Mouse (Mus musculus) embryonic facial prominence, embryonic 13.5 days (tissue): Measurements from ENCODE around the gene Mall. TPM values are rescaled to one million over a fixed set of nuclear protein-coding genes. Genes with fewer than 3 reads are reported as not detected.

Experiments
- ATAC-seq: fragments of 200-750 bp; cut with Nextera tagmentation; 2 replicates; pipeline ENCODE4 v1.8.0; 2017; ENCODE audit warnings: low read depth; ENCODE audit not compliant: insufficient number of reproducible peaks, insufficient read depth, low FRiP score, low TSS enrichment
- H3K27ac ChIP-seq: fragments of 300-500 bp; sonication (generic); 2 replicates; pipeline ENCODE4 v1.5.1; 2015; ENCODE audit warnings: moderate library complexity, mild to moderate bottlenecking, inconsistent platforms
- H3K27me3 ChIP-seq: fragments of 300-500 bp; sonication (generic); 2 replicates; pipeline ENCODE4 v1.6.1; 2015; ENCODE audit warnings: mild to moderate bottlenecking, inconsistent platforms
- H3K36me3 ChIP-seq: fragments of 300-500 bp; sonication (generic); 2 replicates; pipeline ENCODE4 v1.6.1; 2015; ENCODE audit warnings: mild to moderate bottlenecking, inconsistent platforms
- H3K4me1 ChIP-seq: fragments of 300-500 bp; sonication (generic); 2 replicates; pipeline ENCODE4 v1.6.1; 2015; ENCODE audit warnings: inconsistent platforms
- H3K4me2 ChIP-seq: fragments of 300-500 bp; sonication (generic); 2 replicates; pipeline ENCODE4 v1.6.1; 2015; ENCODE audit warnings: moderate library complexity, mild to moderate bottlenecking, inconsistent platforms
- H3K4me3 ChIP-seq: fragments of 300-500 bp; sonication (generic); 2 replicates; pipeline ENCODE4 v1.5.1; 2015; ENCODE audit warnings: mild to moderate bottlenecking, inconsistent platforms
- H3K9ac ChIP-seq: fragments of 300-500 bp; sonication (generic); 2 replicates; pipeline ENCODE4 v1.6.1; 2015; ENCODE audit warnings: mild to moderate bottlenecking, inconsistent platforms
- H3K9me3 ChIP-seq: fragments of 300-500 bp; sonication (generic); 2 replicates; pipeline ENCODE4 v1.6.1; 2016; ENCODE audit warnings: inconsistent platforms
- WGBS: fragments of 180-500 bp; shearing (Covaris S2); methylation state at CpG from one replicate; pipeline ENCODE4 v1.1.7; 2015; ENCODE audit warnings: mixed read lengths; 5-methylcytosine and 5-hydroxymethylcytosine counted together
- polyA plus RNA-seq: library from polyadenylated mRNA; unstranded; fragments of >200 nt; fragmentation: Nextera tagmentation; extraction: Ambion mirVana; gene quantifications from 2 replicates; pipeline ENCODE4 v1.2.1, GENCODE M21; 2015

Mall gene
- polyA plus RNA-seq, 1 experiment from 2014 or later, result 6.4 TPM

DNA sequence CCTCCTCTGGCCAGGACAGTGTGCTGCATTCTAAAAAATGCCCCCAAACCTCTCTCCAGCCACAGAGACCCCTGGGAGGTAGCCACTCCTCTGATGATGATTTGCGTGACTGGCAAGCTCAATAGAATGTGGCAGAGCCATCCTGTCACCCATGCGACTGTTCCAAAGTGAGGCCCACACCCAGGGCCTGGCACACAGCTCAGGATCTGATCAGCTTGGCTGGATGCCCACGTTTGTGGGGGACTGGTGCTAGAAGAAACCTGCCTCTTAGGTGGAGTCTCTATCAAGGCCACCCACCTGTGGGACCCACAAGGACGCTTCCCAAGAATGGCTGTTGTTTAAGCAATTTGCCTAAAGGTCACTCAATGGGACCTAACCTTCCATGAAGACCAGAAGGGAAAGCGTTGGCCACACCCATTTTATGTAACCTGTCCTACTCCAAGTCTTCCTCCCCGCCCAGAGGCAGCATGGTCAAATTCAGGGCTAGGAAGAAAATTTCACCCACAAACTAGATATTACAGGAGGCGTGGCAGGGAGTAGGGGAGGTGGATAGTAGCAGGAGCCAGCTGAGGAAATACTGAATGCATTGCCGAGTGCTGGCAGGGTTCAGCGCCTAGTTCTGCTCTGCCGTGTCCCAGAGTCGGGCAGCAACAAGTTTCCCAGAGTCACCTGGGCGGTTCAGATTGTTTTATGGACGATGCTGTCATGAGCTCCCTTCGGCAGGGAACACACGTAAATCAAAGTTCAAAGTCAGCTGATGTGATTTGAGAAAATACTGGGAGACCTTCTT is 876 bp downstream of the Mall start:
- H3K4me3 ChIP-seq, result peak overlapping the region; percentile 34; the same call in 1 of the 2 replicates
- no peak overlapping the region; the same call in 1 of the 2 replicates for H3K9ac ChIP-seq
- H3K27me3 ChIP-seq, result peaks cover 28% of the 10 kb centered on the region
- 27% methylated on average over 15 of the region's 15 CpGs for WGBS
- no peaks in the 10 kb centered on the region for H3K36me3 ChIP-seq
- 0 out of 2 replicates have a peak, but pooled peaks have one; percentile 32 for ATAC-seq
- peaks cover 16% of the 10 kb centered on the region for H3K4me1 ChIP-seq
- H3K27ac ChIP-seq, result no peak overlapping the region
- no peaks in the 10 kb centered on the region for H3K9me3 ChIP-seq
- H3K4me2 ChIP-seq, result peak overlapping the region; percentile 54

- WGBS, result 72% methylated on average over 6 of the region's 6 CpGs
- no peak overlapping the region for H3K27ac ChIP-seq
- peaks cover 16% of the 10 kb centered on the region for H3K4me1 ChIP-seq
- no peak overlapping the region for H3K4me3 ChIP-seq
- ATAC-seq, result no peak
- H3K9ac ChIP-seq, result no peak overlapping the region
- H3K4me2 ChIP-seq, result no peak overlapping the region
- H3K36me3 ChIP-seq, result no peaks in the 10 kb centered on the region
- H3K9me3 ChIP-seq, result no peaks in the 10 kb centered on the region
- H3K27me3 ChIP-seq, result peaks cover 28% of the 10 kb centered on the region
Observed at GRCm38 (mm10) chr2:127728146-127728545, 1.6 kb downstream of the Mall start.

DNA sequence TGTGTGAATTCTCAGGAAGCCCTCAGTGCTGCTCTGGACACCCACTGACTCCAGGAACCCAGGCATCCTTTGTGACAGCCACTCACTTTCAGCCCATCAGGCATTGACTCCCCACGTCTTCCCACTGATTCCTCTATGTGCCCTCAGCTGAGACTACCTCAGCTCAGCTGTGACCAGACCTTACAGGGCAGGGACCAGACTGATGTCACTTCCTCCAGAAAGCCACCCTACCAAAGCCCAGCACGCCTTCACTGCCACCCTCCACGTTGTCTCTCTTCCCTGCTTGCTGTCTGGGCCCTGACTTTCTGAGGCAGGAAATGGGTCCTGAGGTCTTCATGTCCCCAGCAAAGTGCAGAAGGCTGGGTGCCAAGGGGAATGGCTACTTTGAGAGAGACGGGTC is 6.5 kb downstream of the Mall start:
- H3K9me3 ChIP-seq, result no peaks in the 10 kb centered on the region
- no peaks in the 10 kb centered on the region; the same call in 1 of the 2 replicates for H3K27me3 ChIP-seq
- no peak overlapping the region for H3K4me2 ChIP-seq
- no peak overlapping the region for H3K4me3 ChIP-seq
- WGBS, result 68% methylated on average over 4 of the region's 4 CpGs
- peak overlapping the region; percentile 55 for H3K27ac ChIP-seq
- no peak overlapping the region for H3K9ac ChIP-seq
- H3K36me3 ChIP-seq, result no peaks in the 10 kb centered on the region
- peaks cover 20% of the 10 kb centered on the region; the same call in 1 of the 2 replicates for H3K4me1 ChIP-seq
- no peak for ATAC-seq

GRCm38 (mm10) chr2:127722176-127722892 is 7.4 kb downstream of the Mall start:
- H3K4me2 ChIP-seq, result no peak overlapping the region
- no peaks in the 10 kb centered on the region for H3K36me3 ChIP-seq
- peak overlapping the region; percentile 48; the same call in 1 of the 2 replicates for H3K27ac ChIP-seq
- WGBS, result 59% methylated on average over 7 of the region's 7 CpGs
- H3K4me1 ChIP-seq, result peaks cover 20% of the 10 kb centered on the region; the same call in 1 of the 2 replicates
- no peaks in the 10 kb centered on the region for H3K27me3 ChIP-seq
- no peak for ATAC-seq
- no peak overlapping the region for H3K4me3 ChIP-seq
- no peak overlapping the region for H3K9ac ChIP-seq
- H3K9me3 ChIP-seq, result no peaks in the 10 kb centered on the region

DNA sequence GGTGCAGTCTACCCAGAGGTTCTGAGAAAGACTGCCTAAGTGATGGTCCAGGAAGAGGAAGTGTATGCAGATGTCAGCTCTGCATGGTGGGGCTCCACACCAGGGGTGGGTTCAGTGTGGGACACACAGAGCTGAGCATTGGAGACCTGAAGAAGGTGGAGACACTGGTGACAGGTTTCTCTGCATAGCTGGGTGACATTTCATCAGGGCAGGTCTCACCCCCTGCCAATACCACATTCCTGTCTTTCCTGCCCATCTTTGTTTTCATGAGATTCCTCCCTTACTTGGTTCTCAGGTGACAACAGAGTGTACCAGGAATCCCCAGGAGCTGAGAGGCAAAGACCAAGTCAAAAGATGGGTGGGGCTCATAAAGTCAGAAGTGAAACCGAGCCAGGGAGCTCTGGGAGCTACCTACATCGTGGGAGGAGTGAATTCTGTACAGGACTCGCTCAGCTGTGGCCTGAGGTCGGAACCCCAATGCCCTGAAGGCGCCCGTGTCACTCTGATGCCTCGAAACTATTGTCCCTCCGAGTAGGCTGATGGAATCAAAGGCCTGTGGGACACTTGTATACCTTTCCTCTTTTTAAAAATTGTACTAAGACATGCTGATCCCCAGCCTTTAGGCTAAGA is 10.8 kb downstream of the Mall start:
- Histone ChIP-seq H3K4me2 (no peak overlapping the region), H3K4me3 (no peak overlapping the region), H3K9me3 (no peaks in the 10 kb centered on the region), H3K36me3 (no peaks in the 10 kb centered on the region), H3K27ac (peak overlapping the region; percentile 28; the same call in 1 of the 2 replicates), H3K9ac (no peak overlapping the region), H3K4me1 (peaks cover 34% of the 10 kb centered on the region), H3K27me3 (no peaks in the 10 kb centered on the region)
- no peak; the same call in 1 of the 2 replicates for ATAC-seq
- 53% methylated on average over 8 of the region's 8 CpGs for WGBS

DNA sequence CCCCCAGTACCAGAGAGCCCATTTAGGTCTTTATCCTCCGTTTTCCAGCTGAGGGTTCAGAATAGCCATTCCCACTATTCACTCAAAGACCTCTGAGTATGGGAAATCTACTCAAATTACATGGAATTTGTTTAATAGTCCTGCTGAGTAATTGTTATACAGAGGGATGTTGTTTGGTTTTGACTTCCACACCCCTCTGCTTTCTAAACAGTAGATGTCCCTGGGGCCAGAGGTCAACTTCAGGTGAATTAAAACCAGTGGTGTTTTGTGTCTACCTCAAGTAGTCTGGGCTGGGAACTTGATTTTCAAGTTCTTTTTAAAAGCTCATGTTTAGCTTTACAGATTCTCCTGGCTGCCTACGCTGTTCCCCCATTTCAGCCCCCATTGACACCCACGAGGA is 15.0 kb downstream of the Mall start:
- no peak overlapping the region for H3K27ac ChIP-seq
- peaks cover 19% of the 10 kb centered on the region for H3K4me1 ChIP-seq
- no peak overlapping the region for H3K4me3 ChIP-seq
- no peaks in the 10 kb centered on the region for H3K27me3 ChIP-seq
- no peaks in the 10 kb centered on the region for H3K9me3 ChIP-seq
- WGBS, result 38% methylated on average over 3 of the region's 3 CpGs
- H3K9ac ChIP-seq, result no peak overlapping the region
- no peaks in the 10 kb centered on the region for H3K36me3 ChIP-seq
- no peak overlapping the region for H3K4me2 ChIP-seq
- ATAC-seq, result no peak

DNA sequence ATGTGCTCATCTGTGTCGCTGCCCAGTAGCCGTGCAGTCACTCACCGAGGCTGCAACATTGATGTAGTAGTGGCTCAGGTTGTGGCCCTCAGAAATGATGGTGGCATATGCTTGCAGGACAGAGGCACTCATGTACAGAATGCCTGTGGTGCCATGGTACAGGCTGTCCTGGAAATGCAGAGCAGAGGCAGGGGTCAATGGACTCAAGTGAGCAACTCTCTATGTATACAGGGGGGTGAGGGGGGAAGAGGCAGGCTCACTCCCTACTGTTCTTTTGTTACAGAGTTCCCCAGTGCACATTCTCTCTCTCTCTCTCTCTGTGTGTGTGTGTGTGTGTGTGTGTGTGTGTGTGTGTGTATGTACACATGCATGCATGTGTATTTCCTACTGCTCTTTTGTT is 20.9 kb downstream of the Mall start:
- no peak overlapping the region for H3K27ac ChIP-seq
- 68% methylated on average over 3 of the region's 3 CpGs for WGBS
- no peak overlapping the region for H3K4me3 ChIP-seq

GRCm38 (mm10) chr2:127708060-127708459 is 21.7 kb downstream of the Mall start:
- Histone ChIP-seq H3K4me2 (no peak overlapping the region), H3K9ac (no peak overlapping the region), H3K4me3 (no peak overlapping the region), H3K9me3 (no peaks in the 10 kb centered on the region), H3K36me3 (no peaks in the 10 kb centered on the region), H3K27ac (no peak overlapping the region), H3K27me3 (no peaks in the 10 kb centered on the region), H3K4me1 (no peaks in the 10 kb centered on the region)
- 33% methylated on average over 3 of the region's 3 CpGs for WGBS
- ATAC-seq, result no peak

More for the DNA sequence above, 20.9 kb downstream of the Mall start:
- no peak overlapping the region for H3K9ac ChIP-seq
- no peaks in the 10 kb centered on the region for H3K36me3 ChIP-seq
- H3K27me3 ChIP-seq, result no peaks in the 10 kb centered on the region
- H3K4me2 ChIP-seq, result no peak overlapping the region
- H3K4me1 ChIP-seq, result no peaks in the 10 kb centered on the region
- no peaks in the 10 kb centered on the region for H3K9me3 ChIP-seq
- ATAC-seq, result no peak

- Histone ChIP-seq H3K9ac (no peak overlapping the region), H3K9me3 (no peaks in the 10 kb centered on the region), H3K27ac (no peak overlapping the region), H3K27me3 (no peaks in the 10 kb centered on the region), H3K4me2 (no peak overlapping the region), H3K36me3 (no peaks in the 10 kb centered on the region), H3K4me1 (no peaks in the 10 kb centered on the region), H3K4me3 (no peak overlapping the region)
- ATAC-seq, result no peak
- WGBS, result 80% methylated on average over 6 of the region's 6 CpGs
Observed at GRCm38 (mm10) chr2:127705267-127705666, 24.5 kb downstream of the Mall start.

GRCm38 (mm10) chr2:127689239-127689638 is 40.5 kb downstream of the Mall start:
- Histone ChIP-seq H3K4me1 (no peaks in the 10 kb centered on the region), H3K36me3 (no peaks in the 10 kb centered on the region), H3K27ac (no peak overlapping the region), H3K4me2 (no peak overlapping the region), H3K9me3 (no peaks in the 10 kb centered on the region), H3K9ac (no peak overlapping the region), H3K27me3 (0 out of 2 replicates have a peak, but pooled peaks cover 3% of the 10 kb centered on the region), H3K4me3 (no peak overlapping the region)
- 71% methylated on average over 4 of the region's 4 CpGs for WGBS
- no peak for ATAC-seq

DNA sequence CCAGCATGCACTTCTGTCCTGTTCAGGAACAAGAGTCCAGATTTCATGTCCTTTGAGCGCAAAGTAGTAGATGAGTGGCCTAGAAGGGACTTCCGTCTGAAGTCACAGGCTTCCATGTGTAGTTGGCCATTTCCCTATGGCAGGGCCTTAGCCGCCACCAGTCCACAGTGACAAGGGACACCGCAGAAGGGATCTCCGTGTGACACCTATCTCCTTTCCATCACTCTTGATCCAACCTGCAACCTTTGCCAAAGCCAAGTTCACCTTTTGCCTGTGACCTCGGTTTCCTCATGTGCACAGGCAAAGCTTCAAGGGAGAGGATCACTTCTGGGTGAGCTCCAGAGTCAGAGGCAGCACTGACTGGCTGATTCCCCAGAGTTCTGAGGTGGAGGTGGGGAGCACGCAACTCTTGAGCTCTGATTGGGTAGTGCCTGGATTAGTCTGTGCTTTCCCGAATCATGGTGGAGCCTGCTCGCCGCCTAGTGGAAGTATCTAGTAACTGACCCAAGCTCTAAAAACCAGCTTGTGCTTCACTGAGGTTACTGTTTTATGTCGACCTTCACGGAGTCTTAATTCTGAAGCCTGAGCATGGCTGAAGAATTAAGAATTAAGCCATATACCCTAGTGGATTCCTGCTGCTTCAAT is 45.9 kb downstream of the Mall start:
- Histone ChIP-seq H3K9ac (no peak overlapping the region), H3K27me3 (0 out of 2 replicates have a peak, but pooled peaks cover 3% of the 10 kb centered on the region)
- WGBS, result 38% methylated on average over 12 of the region's 12 CpGs

More for the DNA sequence above, 45.9 kb downstream of the Mall start:
- H3K4me3 ChIP-seq, result no peak overlapping the region
- no peaks in the 10 kb centered on the region for H3K9me3 ChIP-seq
- H3K27ac ChIP-seq, result no peak overlapping the region
- no peaks in the 10 kb centered on the region for H3K36me3 ChIP-seq
- no peaks in the 10 kb centered on the region for H3K4me1 ChIP-seq
- peak; percentile 75; the same call in 1 of the 2 replicates for ATAC-seq
- H3K4me2 ChIP-seq, result no peak overlapping the region
